Mouse (Mus musculus) G1E (cell line): Measurements from ENCODE around the gene Gm10277.

ENCODE experiments used
- CTCF ChIP-seq: IDR thresholded peaks from 2 replicates; pipeline ENCODE4 v1.5.1; 2012; ENCODE audit warnings: low read depth, low read length, inconsistent platforms, mixed read lengths
- GATA1 ChIP-seq: IDR thresholded peaks from 2 replicates; pipeline ENCODE4 v1.6.1; 2012; ENCODE audit warnings: borderline replicate concordance, low read length, inconsistent platforms, mixed read lengths
- GATA2 ChIP-seq: IDR thresholded peaks from 2 replicates; pipeline ENCODE4 v1.6.1; 2012; ENCODE audit warnings: low read depth, low read length, inconsistent platforms, borderline replicate concordance
- POLR2AphosphoS5 ChIP-seq: IDR thresholded peaks from 2 replicates; pipeline ENCODE4 v1.6.1; 2012; ENCODE audit warnings: low read depth, low read length, inconsistent platforms; ENCODE audit not compliant: insufficient replicate concordance
- TAL1 ChIP-seq: conservative IDR thresholded peaks from 2 replicates; pipeline ENCODE4 v1.6.1; 2012; ENCODE audit warnings: low read depth, low read length, inconsistent platforms, mixed read lengths

GRCm38 (mm10) chr11:77760031-77760430, 27.5 kb downstream of the Gm10277 start:
- TF ChIP-seq TAL1: no peak
- no peak for TF ChIP-seq CTCF
- TF ChIP-seq GATA2: no peak
- no peak for TF ChIP-seq POLR2AphosphoS5
- no peak for TF ChIP-seq GATA1
